Comparison of ENCODE assay signal across 17 mouse cellular contexts in genomic region chr10:9405417-9405816, GRCm38 (mm10).
"Had no signal": no experiment of that assay in that cellular context is flagged by ENCODE, and none has a peak within 500 bp of the region (broad histone marks: within the 10 kb centered on the region; RNA-seq: fewer than 3 reads in every experiment).

No protein-coding gene starts in this region.

- ATAC-seq: midbrain, embryonic 13.5 days; midbrain, embryonic 15.5 days had no signal

- H3K4me2 ChIP-seq: lung, embryonic 14.5 days; midbrain, embryonic 13.5 days; midbrain, embryonic 15.5 days; neural tube, embryonic 13.5 days had no signal

- H3K27ac ChIP-seq: midbrain, embryonic 10.5 days; midbrain, embryonic 13.5 days; midbrain, embryonic 15.5 days; neural tube, embryonic 13.5 days had no signal

- H3K9ac ChIP-seq: lung, embryonic 14.5 days; midbrain, embryonic 13.5 days; midbrain, embryonic 15.5 days; neural tube, embryonic 13.5 days had no signal

- H3K27me3 ChIP-seq: midbrain, embryonic 13.5 days; midbrain, embryonic 15.5 days; neural tube, embryonic 13.5 days had no signal

- H3K36me3 ChIP-seq: midbrain, embryonic 10.5 days; midbrain, embryonic 13.5 days; midbrain, embryonic 15.5 days; neural tube, embryonic 13.5 days had no signal

- H3K9me3 ChIP-seq: midbrain, embryonic 10.5 days; midbrain, embryonic 13.5 days; midbrain, embryonic 15.5 days; neural tube, embryonic 13.5 days had no signal

- H3K4me1 ChIP-seq: midbrain, embryonic 15.5 days had no signal

- DNase-seq: lung, adult 18-20 months; lung, embryonic 14.5 days; lung, postnatal 10 days; lung, postnatal 4 days; retina, postnatal 1 day; right cerebral cortex, adult 18-20 months; right cerebral cortex, postnatal 25 days; right cerebral cortex, postnatal 4 days; spleen, adult 18-20 months; thymus, adult 18-20 months; thymus, postnatal 14 days; thymus, postnatal 36 days had no signal

- H3K4me3 ChIP-seq: midbrain, embryonic 10.5 days; midbrain, embryonic 13.5 days; midbrain, embryonic 15.5 days; myocyte; neural tube, embryonic 13.5 days had no signal
